Mouse (Mus musculus): Measurements from ENCODE around the gene Pwp1. TPM values are rescaled to one million over a fixed set of nuclear protein-coding genes. Genes with fewer than 3 reads are reported as not detected.
"Not testable (repeated sequence)": the region's sequence is repeated elsewhere in the genome, so short reads cannot be mapped to it uniquely, and the experiment has no call there.

Pwp1 gene
- polyA plus RNA-seq (2011; ENCODE audit: insufficient read depth, insufficient read length, low replicate concordance, missing spikeins) = 19.2 and 22.5 TPM in 2 replicates

GRCm38 (mm10) chr10:85829085-85829853, at the start of gene Pwp1:
Gene Pwp1 (plus strand): TSS chr10:85829494.
- 1% methylated on average over 49 of the region's 49 CpGs for WGBS

GRCm38 (mm10) chr10:85822143-85822696, 7.1 kb upstream of the Pwp1 start:
- WGBS = 44% methylated on average over 1 of the region's 3 CpGs
- H3K4me3 ChIP-seq (replicated peaks; ENCODE audit: control insufficient read depth, low read depth, low read length); H3K4me1 ChIP-seq (ENCODE audit: control insufficient read depth, insufficient read depth, low read length); H3K27ac ChIP-seq (ENCODE audit: control insufficient read depth, insufficient read depth, low read depth, low read length, poor library complexity): not testable (repeated sequence)

More at GRCm38 (mm10) chr10:85829085-85829853, at the start of gene Pwp1:
- H3K4me1 ChIP-seq (ENCODE audit: control insufficient read depth, insufficient read depth, low read length); H3K27ac ChIP-seq (ENCODE audit: control insufficient read depth, insufficient read depth, low read depth, low read length, poor library complexity): not testable (repeated sequence)
- H3K4me3 ChIP-seq (replicated peaks; ENCODE audit: control insufficient read depth, low read depth, low read length) = peak within 1 kb of the TSS; percentile 73
- peak; percentile 46; the same call in 1 of the 2 replicates for TF ChIP-seq POLR2A (IDR thresholded peaks at IDR 0.05; ENCODE audit: borderline replicate concordance, control insufficient read depth, low read depth, low read length)

DNA sequence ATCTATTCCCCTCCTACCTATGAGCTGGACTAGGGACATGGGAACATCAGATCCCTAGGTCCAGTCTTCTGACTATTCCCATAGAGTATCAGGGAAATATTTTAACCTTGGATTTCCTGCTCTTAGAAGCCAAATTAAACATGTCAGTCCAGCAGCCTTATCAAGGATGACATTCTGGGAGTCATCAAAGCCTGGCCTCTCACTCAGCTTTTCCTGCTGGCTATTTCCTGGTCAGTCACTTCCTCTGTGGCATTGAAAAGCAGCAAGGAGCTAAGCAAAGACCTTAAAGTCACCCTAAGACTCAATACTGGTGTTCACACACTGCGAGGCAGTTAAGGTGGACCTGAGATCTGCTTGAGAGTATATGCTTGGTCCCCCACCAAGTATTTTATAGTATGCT, 5.5 kb upstream of the Pwp1 start:
- H3K4me1 ChIP-seq (ENCODE audit: control insufficient read depth, insufficient read depth, low read length); H3K4me3 ChIP-seq (replicated peaks; ENCODE audit: control insufficient read depth, low read depth, low read length); H3K27ac ChIP-seq (ENCODE audit: control insufficient read depth, insufficient read depth, low read depth, low read length, poor library complexity): not testable (repeated sequence)
- 76% methylated on average over 1 of the region's 1 CpGs for WGBS

- not testable (repeated sequence) for H3K4me3 ChIP-seq (replicated peaks; ENCODE audit: control insufficient read depth, low read depth, low read length); H3K4me1 ChIP-seq (ENCODE audit: control insufficient read depth, insufficient read depth, low read length); H3K27ac ChIP-seq (ENCODE audit: control insufficient read depth, insufficient read depth, low read depth, low read length, poor library complexity)
- WGBS = 37% methylated on average over 5 of the region's 5 CpGs
Observed at GRCm38 (mm10) chr10:85828722-85829084, 591 bp upstream of the Pwp1 start.

DNA sequence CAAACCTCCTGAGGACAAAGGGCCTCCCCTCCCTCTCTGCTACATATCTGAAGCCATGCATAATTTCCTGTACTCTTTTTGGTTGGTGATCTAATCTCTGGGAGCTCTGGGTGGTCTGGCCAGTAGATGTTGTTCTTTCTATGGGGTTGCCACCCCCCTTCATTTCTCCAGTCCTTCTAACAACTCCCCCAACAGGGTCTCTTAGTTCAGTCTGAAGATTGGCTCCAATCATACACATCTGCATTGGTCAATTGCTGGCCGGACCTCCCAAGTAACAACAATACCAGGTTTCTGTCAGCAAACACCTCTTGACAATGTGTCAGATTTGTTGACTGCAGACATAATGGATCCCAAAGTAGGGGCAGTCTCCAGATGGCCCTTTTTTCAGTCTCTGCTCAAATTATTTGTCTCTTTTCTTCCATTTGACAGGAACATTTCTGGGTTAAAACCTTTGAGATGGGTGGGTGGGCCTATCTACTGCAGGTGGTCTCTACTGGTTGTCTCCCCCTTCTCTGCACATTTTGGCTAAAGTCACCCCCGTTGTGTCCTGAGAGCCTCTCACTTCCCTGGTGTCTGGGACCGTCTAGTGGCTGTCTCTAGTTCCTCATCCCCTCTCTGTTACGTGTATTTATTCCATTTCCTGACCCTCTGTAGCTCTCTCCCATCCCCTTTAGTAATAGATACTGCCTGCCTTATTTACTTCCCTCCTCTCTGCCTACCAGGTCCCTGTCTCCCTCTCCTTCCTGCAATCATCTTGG, 17.0 kb downstream of the Pwp1 start:
- H3K27ac ChIP-seq (ENCODE audit: control insufficient read depth, insufficient read depth, low read depth, low read length, poor library complexity) = no peak overlapping the region
- H3K4me1 ChIP-seq (ENCODE audit: control insufficient read depth, insufficient read depth, low read length) = no peaks in the 10 kb centered on the region
- 58% methylated on average over 4 of the region's 4 CpGs for WGBS
- no peak overlapping the region for H3K4me3 ChIP-seq (replicated peaks; ENCODE audit: control insufficient read depth, low read depth, low read length)
- no peak for TF ChIP-seq CTCF (IDR thresholded peaks at IDR 0.05; ENCODE audit: control insufficient read depth, insufficient read depth, low read length)
- TF ChIP-seq POLR2A (IDR thresholded peaks at IDR 0.05; ENCODE audit: borderline replicate concordance, control insufficient read depth, low read depth, low read length) = no peak

DNA sequence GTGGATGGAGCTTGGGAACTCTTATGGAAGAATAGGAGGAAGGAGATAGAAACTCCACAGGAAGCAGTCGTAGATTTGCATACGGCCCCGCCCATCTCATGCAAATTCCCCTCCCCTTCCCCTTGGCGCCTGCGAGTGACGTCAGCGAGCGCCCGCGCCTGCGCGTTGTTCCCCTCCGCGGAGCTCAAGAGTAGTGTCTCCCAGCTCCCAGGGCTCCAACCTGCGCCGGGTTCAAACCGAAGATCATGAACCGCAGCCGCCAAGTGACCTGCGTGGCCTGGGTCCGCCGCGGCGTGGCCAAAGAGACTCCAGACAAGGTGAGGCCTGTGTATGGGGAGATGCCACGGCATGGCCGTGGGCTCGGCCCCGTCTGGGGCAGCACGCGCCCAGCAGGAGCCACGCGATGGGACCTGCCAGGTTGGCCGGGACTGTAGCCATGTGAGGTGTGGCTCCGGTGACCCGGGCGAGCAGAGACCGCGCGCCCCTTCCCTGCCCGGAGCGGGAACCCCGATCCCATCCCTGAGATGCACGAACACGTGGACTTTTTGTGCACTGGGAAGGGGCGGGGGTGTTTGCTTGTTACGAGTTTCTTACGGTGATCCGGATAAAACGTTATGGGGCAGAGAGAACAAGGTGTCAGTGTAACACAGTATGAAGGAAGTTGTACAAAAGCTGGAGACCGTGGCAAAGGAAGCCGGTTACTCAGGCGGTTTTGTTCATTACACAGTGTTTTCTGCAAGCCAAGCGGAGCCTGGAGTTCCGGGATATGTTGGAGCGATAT, 42.6 kb downstream of the Pwp1 start:
- Histone ChIP-seq H3K4me3 (replicated peaks; ENCODE audit: control insufficient read depth, low read depth, low read length) (peak overlapping the region; percentile 97), H3K4me1 (ENCODE audit: control insufficient read depth, insufficient read depth, low read length) (no peaks in the 10 kb centered on the region; the same call in 1 of the 2 replicates), H3K27ac (ENCODE audit: control insufficient read depth, insufficient read depth, low read depth, low read length, poor library complexity) (peak overlapping the region; percentile 77)
- TF ChIP-seq POLR2A (IDR thresholded peaks at IDR 0.05; ENCODE audit: borderline replicate concordance, control insufficient read depth, low read depth, low read length) = peak; percentile 39; the same call in 1 of the 2 replicates
- TF ChIP-seq CTCF (IDR thresholded peaks at IDR 0.05; ENCODE audit: control insufficient read depth, insufficient read depth, low read length) = no peak
- WGBS = under 1% methylated on average over 55 of the region's 55 CpGs

- Histone ChIP-seq H3K4me3 (replicated peaks; ENCODE audit: control insufficient read depth, low read depth, low read length) (peak overlapping the region; percentile 97), H3K27ac (ENCODE audit: control insufficient read depth, insufficient read depth, low read depth, low read length, poor library complexity) (no peak overlapping the region), H3K4me1 (ENCODE audit: control insufficient read depth, insufficient read depth, low read length) (no peaks in the 10 kb centered on the region; the same call in 1 of the 2 replicates)
- TF ChIP-seq CTCF (IDR thresholded peaks at IDR 0.05; ENCODE audit: control insufficient read depth, insufficient read depth, low read length) = no peak
- TF ChIP-seq POLR2A (IDR thresholded peaks at IDR 0.05; ENCODE audit: borderline replicate concordance, control insufficient read depth, low read depth, low read length) = no peak
- 1% methylated on average over 5 of the region's 5 CpGs for WGBS
Observed at GRCm38 (mm10) chr10:85872479-85872773, 43.1 kb downstream of the Pwp1 start.

DNA sequence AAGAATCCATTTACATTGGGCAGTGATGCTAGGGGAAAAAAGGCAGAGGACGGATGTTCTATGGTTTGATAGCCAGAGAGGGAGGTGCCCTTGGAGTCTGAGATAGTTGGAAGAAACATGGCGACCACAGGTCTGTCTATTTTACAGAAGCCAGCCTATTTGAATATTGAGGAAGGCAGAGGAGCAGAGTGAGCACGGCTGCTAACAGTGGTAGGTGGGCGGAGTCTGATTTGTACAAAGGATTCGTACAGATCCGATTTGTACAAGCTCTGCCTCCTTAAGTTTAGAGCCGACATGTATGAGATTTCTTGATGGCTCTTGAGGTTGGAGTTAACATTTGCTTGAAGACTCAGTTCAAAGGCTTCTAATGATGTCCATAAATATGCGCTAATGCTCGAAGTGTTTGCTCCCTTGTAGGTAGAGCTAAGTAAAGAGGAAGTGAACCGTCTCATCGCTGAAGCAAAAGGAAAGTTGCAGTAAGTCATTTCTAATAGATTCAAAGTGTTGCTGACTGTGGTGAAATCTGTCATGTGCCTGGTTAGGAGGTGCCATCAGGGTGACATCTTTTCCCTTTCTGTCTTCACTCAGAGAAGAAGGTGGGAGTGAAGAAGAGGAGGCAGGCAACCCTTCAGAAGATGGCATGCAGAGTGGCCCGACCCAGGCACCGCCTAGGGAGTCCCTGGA, 44.7 kb downstream of the Pwp1 start:
- 58% methylated on average over 13 of the region's 13 CpGs for WGBS
- Histone ChIP-seq H3K4me1 (ENCODE audit: control insufficient read depth, insufficient read depth, low read length) (no peaks in the 10 kb centered on the region; the same call in 1 of the 2 replicates), H3K4me3 (replicated peaks; ENCODE audit: control insufficient read depth, low read depth, low read length) (peak overlapping the region; percentile 38), H3K27ac (ENCODE audit: control insufficient read depth, insufficient read depth, low read depth, low read length, poor library complexity) (peak overlapping the region; percentile 77)
- no peak for TF ChIP-seq CTCF (IDR thresholded peaks at IDR 0.05; ENCODE audit: control insufficient read depth, insufficient read depth, low read length)
- no peak for TF ChIP-seq POLR2A (IDR thresholded peaks at IDR 0.05; ENCODE audit: borderline replicate concordance, control insufficient read depth, low read depth, low read length)

Measured in bone marrow, adult 2 months (tissue).